Comparison of ENCODE assay signal across 24 mouse cellular contexts in the genomic region with DNA sequence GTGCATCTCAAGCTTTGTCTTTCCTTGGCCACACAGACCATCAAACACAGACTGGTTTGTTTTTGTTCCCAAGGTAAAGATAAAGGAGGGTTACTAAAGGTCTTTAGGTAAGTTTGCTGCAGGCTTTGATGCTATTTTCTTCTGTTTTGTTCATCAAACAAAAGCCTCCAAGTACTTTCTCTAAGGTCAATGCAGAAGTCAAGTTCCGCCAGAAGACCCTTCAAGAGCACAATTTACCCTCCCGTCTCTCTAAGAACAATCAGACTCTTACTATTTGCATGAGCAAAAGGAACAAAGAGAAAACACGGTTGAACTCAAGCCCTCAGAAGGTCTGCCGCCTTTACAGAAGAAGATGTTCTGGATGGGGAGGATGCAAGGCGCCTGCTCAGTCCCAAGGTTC.
"Had no signal": no experiment of that assay in that cellular context is flagged by ENCODE, and none has a peak within 500 bp of the region (broad histone marks: within the 10 kb centered on the region; RNA-seq: fewer than 3 reads in every experiment).

No protein-coding gene starts in this region.

- H3K27ac ChIP-seq: heart, embryonic 13.5 days; heart, embryonic 15.5 days; hindbrain, embryonic 13.5 days; hindbrain, embryonic 15.5 days; hindbrain, postnatal 0 days; kidney, embryonic 15.5 days; kidney, postnatal 0 days; limb, embryonic 13.5 days; limb, embryonic 15.5 days; liver, embryonic 12.5 days; liver, embryonic 14.5 days had no signal

- H3K27me3 ChIP-seq: heart, embryonic 13.5 days; heart, embryonic 15.5 days; hindbrain, embryonic 13.5 days; hindbrain, embryonic 15.5 days; kidney, embryonic 15.5 days; limb, embryonic 13.5 days; limb, embryonic 15.5 days; liver, embryonic 12.5 days had no signal

- H3K9me3 ChIP-seq: heart, embryonic 13.5 days; heart, embryonic 15.5 days; hindbrain, embryonic 13.5 days; hindbrain, embryonic 15.5 days; kidney, embryonic 15.5 days; limb, embryonic 13.5 days; limb, embryonic 15.5 days; liver, embryonic 12.5 days had no signal

- H3K4me1 ChIP-seq: heart, embryonic 15.5 days; kidney, embryonic 15.5 days; limb, embryonic 15.5 days; liver, embryonic 12.5 days had no signal

- H3K4me3 ChIP-seq: heart, embryonic 13.5 days; heart, embryonic 15.5 days; hindbrain, embryonic 13.5 days; hindbrain, embryonic 15.5 days; kidney, embryonic 15.5 days; limb, embryonic 13.5 days; limb, embryonic 15.5 days; liver, embryonic 12.5 days had no signal

- DNase-seq: gastrocnemius, postnatal 14 days; gastrocnemius, postnatal 36 days; heart, adult 18-20 months; heart, postnatal 14 days; heart, postnatal 36 days; kidney, adult 11 months; kidney, adult 2 months; kidney, adult 9 months; kidney, postnatal 14 days; kidney, postnatal 36 days; layer of hippocampus, adult 9-11 months; layer of hippocampus, postnatal 36 days; left cerebral cortex, postnatal 4 days had no signal

- H3K36me3 ChIP-seq: heart, embryonic 13.5 days; heart, embryonic 15.5 days; hindbrain, embryonic 13.5 days; hindbrain, embryonic 15.5 days; kidney, embryonic 15.5 days; limb, embryonic 13.5 days; limb, embryonic 15.5 days; liver, embryonic 12.5 days had no signal
